Mouse (Mus musculus): ENCODE data around the gene Gstm4. TPM values are rescaled to one million over a fixed set of nuclear protein-coding genes. Genes with fewer than 3 reads are reported as not detected.

Gene Gstm4
- polyA plus RNA-seq, 1 experiment from 2014 or later, result 14.6 TPM

DNA sequence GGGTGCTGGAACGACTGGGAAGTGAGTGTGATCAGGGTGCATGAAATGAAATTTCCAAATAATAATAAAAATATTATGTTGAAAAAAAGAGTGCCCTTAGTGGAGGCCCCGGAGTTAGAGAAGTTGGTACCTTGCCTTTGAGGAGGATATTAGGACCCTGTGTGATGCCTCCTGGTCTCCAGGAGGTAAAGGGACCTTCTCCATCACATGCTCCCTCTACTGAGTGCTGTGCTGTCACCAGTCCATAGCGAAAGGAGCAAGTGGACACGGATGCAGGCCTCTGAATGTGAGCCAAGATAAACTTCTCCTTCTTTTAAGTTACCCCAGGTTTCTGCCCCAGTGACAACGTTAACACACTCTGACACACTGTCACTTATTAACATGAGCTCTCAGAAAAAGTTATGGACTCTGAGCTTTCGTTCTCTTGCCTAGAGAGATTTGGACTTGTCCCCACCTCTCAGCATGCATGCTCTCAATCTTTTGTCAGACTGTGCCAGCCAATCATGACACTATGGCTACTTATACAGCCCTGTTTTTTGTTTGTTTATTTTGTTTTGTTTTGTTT, 22.8 kb upstream of the Gstm4 start:
- no peaks in the 10 kb centered on the region for H3K9me3 ChIP-seq
- H3K27ac ChIP-seq, result no peak overlapping the region
- H3K4me3 ChIP-seq, result no peak overlapping the region
- 72% methylated on average over 6 of the region's 6 CpGs for WGBS
- no peak overlapping the region for H3K9ac ChIP-seq
- no peak for ATAC-seq (ENCODE audit: low FRiP score, low read depth)
- H3K4me2 ChIP-seq (replicated peaks), result no peak overlapping the region
- H3K4me1 ChIP-seq, result no peaks in the 10 kb centered on the region
- no peaks in the 10 kb centered on the region for H3K27me3 ChIP-seq
- H3K36me3 ChIP-seq, result peaks cover 5% of the 10 kb centered on the region

DNA sequence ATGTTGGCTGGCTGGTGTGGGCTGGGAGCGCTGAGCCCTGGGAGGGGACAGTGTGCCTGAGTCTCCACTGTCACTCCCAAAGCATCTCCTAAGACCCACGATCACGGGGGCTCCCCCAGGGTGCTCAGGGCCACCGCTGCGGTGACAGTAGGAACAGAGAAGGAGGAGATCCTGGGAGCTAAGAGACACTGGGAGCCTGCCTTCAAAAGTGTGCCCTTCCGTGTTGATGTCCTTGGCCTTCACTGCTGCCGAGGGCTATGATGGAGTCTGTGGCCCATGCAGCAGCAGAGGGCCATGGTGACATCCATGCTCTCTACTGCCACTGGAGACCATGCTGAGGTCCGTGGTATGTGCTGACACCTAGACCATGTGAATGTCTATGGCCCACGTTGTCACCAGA, 20.9 kb upstream of the Gstm4 start:
- WGBS, result 85% methylated on average over 9 of the region's 9 CpGs
- Histone ChIP-seq H3K4me2 (replicated peaks) (no peak overlapping the region), H3K36me3 (no peaks in the 10 kb centered on the region), H3K27me3 (no peaks in the 10 kb centered on the region), H3K27ac (no peak overlapping the region), H3K4me1 (no peaks in the 10 kb centered on the region), H3K9ac (no peak overlapping the region), H3K4me3 (no peak overlapping the region), H3K9me3 (no peaks in the 10 kb centered on the region)
- no peak for ATAC-seq (ENCODE audit: low FRiP score, low read depth)

DNA sequence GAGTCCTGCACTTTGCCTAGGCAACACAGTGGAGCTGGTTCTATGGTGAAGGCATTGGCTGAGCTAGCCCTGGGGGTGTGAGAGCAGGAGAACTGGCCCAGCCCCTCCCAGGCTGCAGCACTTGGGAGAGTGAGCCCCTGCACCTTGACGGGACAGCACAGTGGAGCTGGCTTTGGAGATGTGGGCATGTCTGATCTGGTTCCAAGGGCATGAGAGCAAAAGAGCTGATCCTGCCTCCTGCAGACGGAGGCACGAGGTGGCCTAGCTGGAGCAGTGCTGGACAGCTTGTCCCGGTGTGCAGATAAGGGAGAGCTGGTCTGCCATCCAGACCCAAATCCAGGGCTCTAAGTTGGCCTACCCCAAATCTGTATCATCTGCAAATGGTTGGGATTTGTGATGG, 20.0 kb upstream of the Gstm4 start:
- 76% methylated on average over 4 of the region's 4 CpGs for WGBS

DNA sequence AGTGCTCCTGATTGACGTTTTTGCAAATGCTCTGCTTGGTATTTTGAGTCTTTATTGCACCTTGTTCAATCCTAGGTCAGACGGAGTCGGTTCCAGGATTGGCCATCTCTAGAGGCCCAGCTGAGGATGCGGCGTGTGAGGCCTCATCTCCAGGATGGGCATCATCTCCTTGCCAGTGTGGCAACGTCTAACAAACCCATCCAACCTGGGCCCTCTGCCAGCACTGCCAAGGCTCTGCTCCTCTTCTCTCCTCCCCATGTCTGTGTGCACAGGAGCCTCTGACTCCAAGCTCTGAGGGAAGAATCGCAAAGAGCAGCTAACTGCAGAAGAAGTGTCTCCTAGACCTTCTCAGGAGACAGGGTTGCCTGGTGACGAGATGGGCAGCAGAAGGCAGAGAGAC, 18.0 kb upstream of the Gstm4 start:
- no peaks in the 10 kb centered on the region for H3K9me3 ChIP-seq
- ATAC-seq (ENCODE audit: low FRiP score, low read depth), result no peak
- H3K36me3 ChIP-seq, result no peaks in the 10 kb centered on the region
- H3K27me3 ChIP-seq, result no peaks in the 10 kb centered on the region
- no peak overlapping the region for H3K27ac ChIP-seq
- H3K4me1 ChIP-seq, result no peaks in the 10 kb centered on the region
- WGBS, result 80% methylated on average over 8 of the region's 8 CpGs
- H3K4me3 ChIP-seq, result no peak overlapping the region
- no peak overlapping the region for H3K9ac ChIP-seq
- no peak overlapping the region for H3K4me2 ChIP-seq (replicated peaks)

More for the DNA sequence above, 20.0 kb upstream of the Gstm4 start:
- Histone ChIP-seq H3K27me3 (no peaks in the 10 kb centered on the region), H3K9me3 (no peaks in the 10 kb centered on the region), H3K4me3 (no peak overlapping the region), H3K4me2 (replicated peaks) (no peak overlapping the region), H3K36me3 (no peaks in the 10 kb centered on the region), H3K27ac (no peak overlapping the region), H3K4me1 (no peaks in the 10 kb centered on the region), H3K9ac (no peak overlapping the region)
- no peak; the same call in 1 of the 2 replicates for ATAC-seq (ENCODE audit: low FRiP score, low read depth)

DNA sequence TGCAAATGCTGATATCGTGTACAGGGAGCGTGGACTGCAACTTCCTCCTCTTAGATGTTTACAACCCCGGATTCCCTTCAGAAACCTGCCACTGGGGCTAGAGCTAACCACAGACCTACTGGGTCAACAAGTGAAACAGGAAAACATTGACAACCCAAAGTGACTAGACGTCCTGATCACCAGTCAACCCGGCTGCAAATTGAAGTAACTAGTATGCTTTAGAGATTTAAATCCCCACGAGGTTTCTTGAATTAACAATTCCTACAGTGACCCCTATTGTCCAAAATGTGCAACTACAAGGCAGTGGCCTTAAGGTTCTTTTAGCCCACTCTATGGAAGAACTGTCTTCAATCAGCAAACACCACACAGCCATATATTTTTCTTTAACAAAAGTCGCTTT, 16.7 kb upstream of the Gstm4 start:
- Histone ChIP-seq H3K4me3 (no peak overlapping the region), H3K27me3 (no peaks in the 10 kb centered on the region), H3K4me2 (replicated peaks) (peak overlapping the region; percentile 39; the same call in 1 of the 2 replicates), H3K9me3 (no peaks in the 10 kb centered on the region), H3K4me1 (no peaks in the 10 kb centered on the region), H3K36me3 (no peaks in the 10 kb centered on the region), H3K27ac (no peak overlapping the region), H3K9ac (no peak overlapping the region)
- 19% methylated on average over 7 of the region's 7 CpGs for WGBS
- ATAC-seq (ENCODE audit: low FRiP score, low read depth), result no peak

DNA sequence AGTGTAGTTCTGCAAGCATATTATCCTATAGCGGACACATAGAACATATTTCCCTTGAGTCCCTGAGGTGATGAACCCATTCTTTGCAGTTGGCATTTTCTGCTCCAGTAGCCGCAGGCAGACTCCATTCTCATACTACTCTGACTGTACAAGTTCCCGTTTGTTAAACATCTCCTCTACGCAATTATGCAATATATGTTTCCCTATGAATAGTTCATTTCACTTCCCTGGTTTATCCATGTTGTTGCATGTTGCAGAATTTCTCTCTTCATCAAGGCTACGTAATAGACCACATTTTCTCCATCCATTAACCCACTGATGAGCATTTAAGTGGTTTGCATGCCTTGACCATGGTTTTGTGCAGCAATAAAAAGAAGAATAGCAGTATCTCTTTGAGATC, 5.8 kb upstream of the Gstm4 start:
- 93% methylated on average over 5 of the region's 5 CpGs for WGBS
- H3K4me2 ChIP-seq (replicated peaks), result no peak overlapping the region
- no peak overlapping the region for H3K9ac ChIP-seq
- H3K4me1 ChIP-seq, result no peaks in the 10 kb centered on the region
- no peaks in the 10 kb centered on the region for H3K36me3 ChIP-seq
- H3K4me3 ChIP-seq, result no peak overlapping the region
- H3K27me3 ChIP-seq, result no peaks in the 10 kb centered on the region
- H3K27ac ChIP-seq, result no peak overlapping the region
- ATAC-seq (ENCODE audit: low FRiP score, low read depth), result no peak
- no peaks in the 10 kb centered on the region for H3K9me3 ChIP-seq

DNA sequence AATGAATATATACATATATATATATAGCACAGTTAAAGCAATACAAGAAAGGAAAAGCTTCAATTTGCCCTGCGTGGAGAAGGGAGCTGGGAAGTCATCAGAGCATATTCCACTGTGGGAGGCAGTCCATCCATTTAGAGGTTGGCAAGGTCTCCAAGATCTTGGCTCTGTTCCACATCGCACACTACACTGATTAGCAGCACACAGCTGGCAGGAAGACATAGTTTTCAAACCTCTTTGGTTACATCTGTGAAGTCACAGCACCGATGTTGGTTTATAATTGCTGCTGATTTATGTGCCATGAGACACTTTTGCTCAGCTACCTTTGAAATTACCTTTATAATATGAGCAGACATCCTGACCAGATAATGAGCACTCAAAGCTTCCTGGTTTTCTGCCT, 3.6 kb upstream of the Gstm4 start:
- Histone ChIP-seq H3K9ac (no peak overlapping the region), H3K4me1 (no peaks in the 10 kb centered on the region), H3K27me3 (no peaks in the 10 kb centered on the region), H3K36me3 (no peaks in the 10 kb centered on the region), H3K9me3 (no peaks in the 10 kb centered on the region), H3K27ac (no peak overlapping the region), H3K4me3 (no peak overlapping the region), H3K4me2 (replicated peaks) (no peak overlapping the region)
- ATAC-seq (ENCODE audit: low FRiP score, low read depth), result no peak
- 69% methylated on average over 3 of the region's 3 CpGs for WGBS

DNA sequence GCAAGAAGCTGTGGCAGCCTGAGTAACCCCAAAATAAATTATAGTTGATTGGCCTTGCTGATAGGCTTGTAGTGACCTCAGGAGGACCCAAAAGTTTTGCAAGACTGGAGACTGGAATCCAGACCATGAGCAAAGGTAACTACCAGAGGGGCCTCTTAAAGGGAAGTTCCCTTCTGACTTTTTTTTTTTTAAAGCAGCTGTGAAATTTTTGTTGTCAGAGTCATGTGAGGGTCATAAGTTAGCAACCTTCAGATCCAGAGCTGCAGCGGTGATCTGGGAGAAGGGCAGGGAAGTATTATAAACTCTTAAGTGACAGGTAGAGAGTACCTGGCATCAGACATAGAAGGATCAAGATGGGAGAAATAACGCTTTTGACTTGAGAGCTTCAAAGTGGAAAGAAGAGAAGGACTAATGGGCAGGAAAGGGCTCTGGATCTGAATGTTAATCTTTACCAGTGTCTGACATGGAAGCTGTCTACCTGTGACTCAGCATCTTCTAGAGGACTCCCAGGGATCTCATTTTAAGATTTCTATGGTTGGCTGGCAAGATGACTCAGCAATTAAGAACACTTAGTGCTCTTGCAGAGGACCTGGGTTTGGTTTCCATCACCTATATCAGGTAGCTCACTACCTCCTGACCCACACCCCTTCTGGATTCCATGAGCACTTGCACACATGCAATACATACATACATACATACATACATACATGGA, 2.4 kb upstream of the Gstm4 start:
- Histone ChIP-seq H3K27me3 (no peaks in the 10 kb centered on the region), H3K4me3 (no peak overlapping the region), H3K9me3 (no peaks in the 10 kb centered on the region), H3K4me2 (replicated peaks) (no peak overlapping the region), H3K27ac (no peak overlapping the region), H3K9ac (no peak overlapping the region), H3K36me3 (no peaks in the 10 kb centered on the region), H3K4me1 (no peaks in the 10 kb centered on the region)
- 79% methylated on average over 2 of the region's 2 CpGs for WGBS
- ATAC-seq (ENCODE audit: low FRiP score, low read depth), result no peak

DNA sequence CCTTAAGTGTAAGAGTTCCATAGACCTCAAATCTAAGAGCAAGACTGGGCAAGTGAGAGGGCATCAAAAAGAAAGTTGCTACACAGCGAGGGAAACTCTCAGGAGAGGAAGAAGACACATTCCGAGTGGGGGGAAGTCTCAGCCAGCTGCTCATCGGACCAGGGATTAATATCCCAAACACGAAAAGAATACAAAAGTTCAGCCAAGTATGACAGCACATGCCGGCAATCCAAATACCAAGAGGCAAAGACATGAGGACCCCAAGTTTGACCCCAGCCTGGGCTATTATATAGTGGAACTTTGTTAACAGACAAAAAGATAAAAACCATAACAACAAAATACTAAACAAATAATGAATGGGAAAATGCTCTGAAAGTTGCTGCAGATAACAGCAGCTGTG, 11.5 kb downstream of the Gstm4 start:
- WGBS, result 75% methylated on average over 5 of the region's 5 CpGs
- Histone ChIP-seq H3K27ac (no peak overlapping the region), H3K4me2 (replicated peaks) (no peak overlapping the region), H3K9me3 (no peaks in the 10 kb centered on the region), H3K4me1 (no peaks in the 10 kb centered on the region), H3K4me3 (no peak overlapping the region), H3K9ac (no peak overlapping the region), H3K36me3 (no peaks in the 10 kb centered on the region), H3K27me3 (0 out of 2 replicates have a peak, but pooled peaks cover 4% of the 10 kb centered on the region)
- ATAC-seq (ENCODE audit: low FRiP score, low read depth), result no peak

DNA sequence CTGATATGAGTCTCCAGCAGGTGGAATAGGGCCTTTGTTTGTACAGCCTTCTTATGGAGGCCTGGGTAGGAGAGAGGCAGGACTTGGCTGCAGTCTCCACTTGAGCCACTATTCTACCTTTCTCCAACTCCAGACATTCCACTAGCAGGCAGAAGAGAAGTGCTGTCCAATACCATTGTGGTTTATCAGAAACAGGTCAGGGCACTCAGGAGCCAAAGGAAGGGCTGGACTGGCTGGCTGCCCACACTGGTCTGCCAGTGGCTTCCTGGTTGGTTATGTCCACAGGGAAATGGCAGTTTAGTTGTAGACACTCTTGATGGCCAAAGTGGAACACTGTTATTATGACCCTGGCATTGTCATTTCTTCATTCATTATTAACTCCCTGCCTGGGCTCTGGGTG, 12.6 kb downstream of the Gstm4 start:
- Histone ChIP-seq H3K4me3 (no peak overlapping the region), H3K9me3 (no peaks in the 10 kb centered on the region), H3K4me2 (replicated peaks) (no peak overlapping the region), H3K27me3 (0 out of 2 replicates have a peak, but pooled peaks cover 4% of the 10 kb centered on the region), H3K9ac (no peak overlapping the region), H3K4me1 (no peaks in the 10 kb centered on the region), H3K27ac (no peak overlapping the region), H3K36me3 (no peaks in the 10 kb centered on the region)
- no peak for ATAC-seq (ENCODE audit: low FRiP score, low read depth)

DNA sequence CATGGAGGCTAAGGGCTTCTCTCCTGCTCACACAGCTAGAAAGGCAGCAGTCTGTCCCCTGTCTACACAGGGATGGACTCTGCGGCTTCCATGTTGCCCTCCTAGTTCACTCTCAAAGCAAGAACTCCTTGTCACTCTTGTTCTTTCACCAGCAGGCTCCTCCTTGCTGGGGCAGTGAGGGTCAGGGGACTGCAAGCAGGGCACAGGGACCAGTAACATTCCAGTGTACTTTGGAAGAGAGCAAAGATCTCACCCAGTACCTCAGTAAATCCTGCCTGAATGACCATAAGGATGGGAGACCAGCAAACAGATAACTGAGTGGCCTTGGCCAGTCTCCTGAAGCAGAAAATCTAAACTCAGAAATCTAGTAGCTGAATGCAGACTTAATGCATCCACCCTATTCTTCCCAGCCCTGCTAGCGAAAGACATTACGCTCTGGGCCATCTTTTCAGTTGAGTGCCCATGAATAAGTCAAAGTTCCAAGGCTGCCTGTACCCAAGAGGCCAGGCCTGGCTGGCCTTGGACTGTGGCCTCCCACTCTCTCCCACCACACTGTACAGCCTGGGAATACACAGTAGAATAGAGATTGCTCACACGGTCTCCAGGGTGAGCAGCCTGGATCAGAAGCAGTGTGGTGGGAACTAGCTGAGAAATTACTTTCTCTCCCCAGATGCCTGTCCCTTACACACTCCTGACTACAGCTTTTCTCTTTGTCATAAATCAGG, 15.9 kb downstream of the Gstm4 start:
- ATAC-seq (ENCODE audit: low FRiP score, low read depth), result no peak
- Histone ChIP-seq H3K27ac (no peak overlapping the region), H3K36me3 (no peaks in the 10 kb centered on the region), H3K27me3 (0 out of 2 replicates have a peak, but pooled peaks cover 2% of the 10 kb centered on the region), H3K4me1 (no peaks in the 10 kb centered on the region), H3K4me2 (replicated peaks) (no peak overlapping the region), H3K9ac (no peak overlapping the region), H3K9me3 (no peaks in the 10 kb centered on the region), H3K4me3 (no peak overlapping the region)
- WGBS, result 94% methylated on average over 4 of the region's 4 CpGs

DNA sequence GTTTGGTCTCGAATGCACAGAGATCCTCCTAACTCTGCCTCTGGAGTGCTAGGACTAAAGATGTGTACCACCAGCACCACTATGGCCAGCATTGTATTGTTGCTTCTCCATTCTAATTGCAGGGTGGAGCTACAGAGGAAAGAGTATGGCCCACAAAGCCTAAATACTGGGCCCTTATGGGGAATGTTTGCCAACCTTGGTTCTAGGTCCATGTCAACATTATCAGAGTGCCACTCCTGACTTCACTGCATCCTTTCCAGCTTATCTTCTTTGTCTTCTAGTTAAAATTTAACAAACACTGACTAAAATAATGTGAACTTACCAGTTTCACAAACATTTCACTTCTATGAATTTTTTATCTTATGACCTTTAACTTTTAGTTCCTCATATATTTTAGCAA, 18.1 kb downstream of the Gstm4 start:
- Histone ChIP-seq H3K4me2 (replicated peaks) (no peak overlapping the region), H3K36me3 (no peaks in the 10 kb centered on the region), H3K4me3 (no peak overlapping the region), H3K4me1 (no peaks in the 10 kb centered on the region), H3K9me3 (no peaks in the 10 kb centered on the region), H3K27ac (no peak overlapping the region), H3K27me3 (no peaks in the 10 kb centered on the region), H3K9ac (no peak overlapping the region)
- WGBS, result 75% methylated on average over 1 of the region's 1 CpGs
- no peak for ATAC-seq (ENCODE audit: low FRiP score, low read depth)

Measured in limb, embryonic 13.5 days (tissue).